Mouse (Mus musculus): Measurements from ENCODE around the gene Asic1.

Gene Asic1

GRCm38 (mm10) chr15:99670154-99670821 is at the start of gene Asic1:
Gene Asic1 (plus strand): TSS chr15:99670368.
- peak; percentile 77 for DNase-seq

DNA sequence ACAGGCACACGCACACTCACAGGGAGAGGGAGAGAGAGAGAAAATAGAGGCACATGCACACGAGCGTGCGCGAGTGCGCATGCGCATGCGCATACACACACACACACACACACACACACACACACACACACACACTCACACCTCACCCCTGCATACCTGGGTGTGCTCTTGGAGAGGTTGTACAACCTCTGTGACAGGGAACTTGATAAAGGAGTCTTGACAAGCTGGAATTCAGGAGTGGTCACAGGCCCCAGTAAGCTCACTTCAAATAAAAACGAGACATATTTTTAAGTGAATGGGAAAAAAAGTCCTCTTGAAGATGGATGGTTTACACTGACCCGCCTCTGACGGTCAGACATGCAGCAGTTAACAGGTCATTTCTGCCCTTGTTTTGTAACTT is 48.1 kb upstream of the Asic1 start:
- no peak for DNase-seq

DNA sequence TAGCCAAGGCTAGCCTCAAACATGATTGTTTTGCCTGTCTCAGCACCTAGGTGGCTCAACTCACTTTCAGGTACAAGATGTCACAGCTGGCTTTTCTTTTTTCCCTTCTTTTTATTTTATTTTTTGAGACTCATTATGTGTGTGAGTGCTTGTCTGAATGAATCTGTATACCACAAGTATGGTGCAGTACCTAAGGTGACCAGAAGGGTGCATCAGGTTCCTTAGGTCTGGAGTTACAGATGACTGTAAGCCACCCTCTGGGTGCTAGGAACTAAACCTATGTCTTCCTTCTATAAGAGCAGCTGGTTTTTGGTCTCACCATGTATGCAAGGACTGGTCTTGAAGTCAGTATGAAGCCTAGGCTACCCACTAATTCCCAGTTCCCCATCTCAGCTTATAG is 38.5 kb upstream of the Asic1 start:
- DNase-seq: no peak

DNA sequence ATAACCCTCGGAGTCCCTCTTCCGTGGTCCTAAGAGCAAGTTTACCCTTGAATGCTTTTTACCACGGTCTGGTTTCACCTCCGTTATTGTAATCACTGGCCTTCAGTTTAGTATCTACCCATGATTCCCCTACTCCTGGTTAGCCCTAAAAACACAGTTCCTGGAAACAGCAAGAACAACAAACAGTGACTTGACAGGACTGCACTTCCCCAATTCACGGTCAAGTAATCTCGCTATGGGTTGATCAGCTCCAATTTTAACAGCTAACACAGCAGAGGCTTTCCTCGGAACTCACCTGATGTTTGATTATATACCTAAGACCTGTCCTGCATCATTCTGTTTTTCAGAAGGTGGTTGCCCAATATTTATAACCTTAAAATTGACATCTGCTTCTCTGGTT is 35.5 kb upstream of the Asic1 start:
- no peak for DNase-seq

- DNase-seq: no peak
These were observed 32.6 kb upstream of the Asic1 start for GRCm38 (mm10) chr15:99637405-99638123.

DNA sequence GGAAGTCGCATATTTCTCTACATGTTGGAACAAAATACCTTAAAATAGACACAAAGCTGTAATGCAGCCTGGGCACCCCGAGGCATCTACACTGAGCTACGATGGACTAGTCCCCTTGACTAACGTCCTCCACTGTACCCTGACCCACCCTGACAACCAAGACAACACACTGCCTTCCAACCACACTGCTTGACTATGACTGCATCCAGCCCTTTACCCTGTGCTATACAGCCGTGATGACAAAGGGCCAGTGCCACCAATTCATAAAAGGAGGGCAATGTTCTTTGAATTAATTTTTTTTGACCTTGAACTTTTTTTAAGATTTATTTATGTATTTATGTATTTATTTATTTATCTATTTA is 32.1 kb upstream of the Asic1 start:
- DNase-seq: no peak

DNA sequence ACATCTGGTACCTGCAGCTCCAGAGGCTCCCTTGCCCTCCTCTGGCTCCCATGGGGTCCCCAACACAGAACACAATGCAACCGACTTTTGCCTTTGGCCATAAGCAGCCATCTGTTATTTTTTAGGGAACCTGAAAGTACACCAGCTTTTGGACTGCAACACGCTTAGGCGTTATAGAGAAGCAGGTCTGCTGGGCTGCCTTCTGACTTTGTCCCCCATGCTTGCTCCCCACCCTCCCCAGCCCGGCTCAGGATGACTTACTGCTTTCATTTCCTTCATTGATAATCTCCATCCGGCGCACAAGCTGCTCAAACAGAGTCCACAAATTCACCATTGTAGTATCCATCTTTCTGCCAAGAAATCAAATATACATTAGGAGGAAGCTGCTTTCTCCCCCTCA is 27.5 kb upstream of the Asic1 start:
- no peak for DNase-seq

GRCm38 (mm10) chr15:99643832-99644231 is 26.3 kb upstream of the Asic1 start:
- DNase-seq: no peak

DNA sequence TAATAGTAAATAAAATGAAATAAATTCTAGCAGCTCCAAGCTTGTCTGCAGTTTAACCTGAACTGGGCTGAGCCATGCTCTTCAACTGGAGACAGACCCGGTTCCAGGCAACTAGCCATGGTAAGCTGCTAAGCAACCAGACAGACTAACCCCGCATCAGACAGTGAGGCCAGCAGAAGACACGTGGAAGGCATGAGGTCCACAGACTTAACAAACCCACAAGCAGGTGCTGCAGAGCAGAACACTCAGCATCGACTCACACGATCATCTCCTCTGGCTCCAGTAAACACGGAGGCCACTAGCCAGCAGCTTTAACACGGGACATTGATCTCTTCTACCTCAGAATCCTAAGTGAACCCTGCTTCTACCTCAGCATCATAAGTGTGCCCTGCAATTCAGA is 25.4 kb upstream of the Asic1 start:
- peak; percentile 33 for DNase-seq

- DNase-seq: no peak
These were observed 21.8 kb upstream of the Asic1 start for GRCm38 (mm10) chr15:99648326-99648725.

- DNase-seq: no peak
These were observed 21.0 kb upstream of the Asic1 start for GRCm38 (mm10) chr15:99649067-99649761.

DNA sequence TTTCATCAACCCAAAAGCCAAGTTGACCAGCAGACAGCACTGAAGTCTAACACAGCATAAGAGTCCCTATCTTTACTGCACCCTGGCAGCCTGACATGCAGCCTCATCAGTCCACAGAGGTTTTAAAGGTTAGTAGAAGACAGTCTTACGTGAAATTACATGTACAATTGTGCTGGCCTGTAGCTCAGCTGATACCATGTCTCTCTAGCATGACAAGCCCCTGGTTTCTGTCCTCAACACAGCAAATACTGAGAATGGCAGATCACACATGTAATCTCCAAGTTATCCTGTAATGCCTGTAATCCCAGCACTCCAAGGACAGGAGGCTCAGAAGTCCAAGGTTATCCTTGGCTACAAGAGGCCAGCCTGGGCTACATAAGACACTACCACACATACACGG is 19.9 kb upstream of the Asic1 start:
- DNase-seq: no peak

- DNase-seq: peak; percentile 94
These were observed 18.9 kb upstream of the Asic1 start, which contains the start of gene Racgap1 for GRCm38 (mm10) chr15:99651163-99651872. Gene Racgap1 (minus strand): TSS chr15:99651656.

- no peak for DNase-seq
These were observed 17.9 kb upstream of the Asic1 start for GRCm38 (mm10) chr15:99651984-99652872.

DNA sequence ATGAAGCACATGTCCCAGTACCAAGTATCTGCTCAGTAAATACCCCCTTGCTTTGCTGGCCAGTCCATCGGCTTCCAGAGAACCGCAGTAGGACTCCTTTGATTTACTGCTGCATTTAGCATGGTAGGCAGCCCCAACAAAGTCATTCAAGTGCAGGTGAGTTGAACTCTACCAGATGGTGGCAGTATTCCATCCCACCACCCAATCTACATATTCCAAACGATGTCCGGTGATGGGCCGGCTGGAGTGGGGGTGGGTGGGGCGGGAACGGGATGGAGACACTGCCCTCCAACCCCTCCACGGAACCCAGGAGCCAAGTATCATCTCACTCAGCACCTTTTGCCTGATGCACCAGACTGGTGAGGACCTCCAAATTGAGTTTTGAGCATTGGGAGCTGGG is 16.9 kb upstream of the Asic1 start:
- no peak for DNase-seq

DNA sequence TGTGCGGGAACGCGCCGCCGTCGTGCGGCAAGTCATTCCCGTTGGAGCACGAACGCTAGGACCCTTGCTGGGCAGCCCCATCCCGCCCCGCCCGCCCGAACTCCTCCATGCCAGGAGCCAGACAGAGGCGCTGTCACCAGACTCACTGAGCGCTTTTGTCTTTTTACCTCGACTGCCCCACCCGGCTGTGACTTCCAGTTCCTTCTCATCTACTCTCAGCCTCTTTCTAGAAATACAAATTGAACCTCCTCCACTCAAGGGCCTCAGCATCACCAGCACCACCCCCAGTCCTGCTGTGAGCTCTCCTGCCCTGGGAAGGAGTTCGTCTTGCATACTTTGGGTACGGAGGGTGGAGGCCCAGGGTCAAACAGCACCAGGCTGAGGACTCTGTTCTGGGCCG is 16.3 kb upstream of the Asic1 start:
- DNase-seq: no peak

DNA sequence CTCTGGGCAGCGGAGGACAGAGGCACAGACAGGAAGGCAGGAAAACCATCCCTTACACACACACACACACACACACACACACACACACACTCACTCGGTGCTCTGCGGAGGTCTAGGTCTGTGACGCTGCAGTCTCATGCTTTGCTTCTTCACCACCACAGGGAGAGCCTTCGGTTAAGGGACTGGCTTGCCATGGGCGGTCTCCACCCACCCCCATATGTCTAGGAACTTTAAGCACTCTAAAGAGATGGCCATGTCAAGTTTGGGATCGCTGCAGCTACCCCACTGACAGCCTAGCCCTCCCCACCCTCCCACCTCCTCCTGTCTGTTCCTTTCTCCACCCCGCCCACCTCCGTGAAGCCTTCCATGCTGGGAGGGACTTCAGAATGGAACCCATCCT is 14.2 kb upstream of the Asic1 start:
- no peak for DNase-seq

DNA sequence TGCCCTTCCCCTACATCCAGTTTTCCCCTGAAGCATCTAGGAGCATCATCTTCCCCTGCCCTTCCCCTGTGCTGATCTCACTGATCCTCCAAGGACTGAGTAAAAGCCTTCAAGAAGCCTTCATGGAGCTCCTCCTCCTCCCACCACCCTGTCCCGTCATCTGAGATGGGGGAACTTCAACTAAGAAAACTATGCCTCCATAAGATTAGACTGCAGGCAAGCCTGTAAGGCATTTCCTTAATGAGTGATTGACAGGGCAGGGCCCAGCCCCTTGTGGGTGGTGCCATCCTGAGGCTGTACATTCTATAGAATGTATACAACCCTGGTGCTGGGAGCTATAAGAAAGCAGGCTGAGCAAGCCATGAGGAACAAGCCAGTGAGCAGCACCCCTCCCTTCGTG is 11.7 kb upstream of the Asic1 start:
- no peak for DNase-seq

DNA sequence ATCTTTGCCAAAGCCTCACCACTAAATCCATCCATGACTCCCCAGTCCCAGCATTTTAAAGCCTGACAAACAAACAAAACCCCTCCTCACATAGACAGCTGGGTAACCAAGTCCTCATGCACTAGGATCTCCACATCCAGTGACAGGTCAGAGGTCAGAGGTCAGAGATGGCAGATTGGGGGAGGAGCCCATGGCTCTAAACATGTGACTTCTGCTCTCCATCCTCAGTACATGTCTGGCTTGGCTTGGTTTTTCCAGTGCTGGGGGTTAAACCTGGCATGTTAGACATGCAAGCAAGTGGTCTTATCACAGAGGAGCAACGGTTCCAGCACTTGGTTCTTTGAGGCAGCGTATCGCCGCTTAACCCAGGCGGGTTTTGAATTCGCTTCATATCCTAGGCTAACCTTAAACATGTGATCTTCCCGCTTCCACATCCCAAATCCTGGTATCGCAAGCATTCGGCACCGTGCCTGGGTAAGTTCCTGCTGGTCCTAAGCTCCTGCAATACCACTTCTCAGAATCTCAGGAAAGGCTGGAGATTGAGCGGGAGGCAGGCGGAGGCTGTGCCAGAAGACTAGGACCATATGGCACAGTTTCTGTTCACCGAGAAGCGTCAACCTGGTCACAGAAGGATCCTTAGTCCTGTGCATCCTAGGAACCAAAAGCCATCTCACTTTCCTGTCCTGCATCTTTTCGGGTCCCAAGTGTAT is 8.9 kb upstream of the Asic1 start:
- no peak for DNase-seq

GRCm38 (mm10) chr15:99662371-99662770 is 7.8 kb upstream of the Asic1 start:
- DNase-seq: no peak

- no peak for DNase-seq
These were observed 6.1 kb upstream of the Asic1 start for GRCm38 (mm10) chr15:99663964-99664599.

Measured in right cerebral cortex, postnatal 4 days (tissue).